Mouse (Mus musculus): ENCODE measurements at regions not wholly inside any gene's neighbourhood (a gene's known extent, or its start where the extent isn't known, plus 50 kb on each side); places are given as distances from the start of the nearest gene placed in this dataset.
"Not testable (repeated sequence)": the region's sequence is repeated elsewhere in the genome, so short reads cannot be mapped to it uniquely, and the experiment has no call there.

DNA sequence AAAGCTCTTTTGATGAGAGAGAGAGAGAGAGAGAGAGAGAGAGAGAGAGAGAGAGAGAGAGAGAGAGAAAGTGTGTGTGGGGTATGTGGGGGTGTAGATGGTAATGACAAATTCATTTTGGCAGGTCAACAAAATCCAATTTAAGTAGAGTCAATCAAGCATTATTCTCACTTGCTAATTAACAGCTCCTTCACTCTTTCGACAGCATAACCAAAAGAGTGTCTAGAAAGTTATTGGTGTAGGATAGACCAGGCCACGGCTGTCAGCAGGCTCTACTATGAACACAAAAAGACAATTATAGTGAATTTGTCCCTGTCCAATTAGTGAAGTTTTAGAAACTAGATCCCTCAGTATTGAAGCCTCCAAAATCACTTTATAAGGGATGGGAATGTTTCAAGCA lies 378.2 kb downstream of the Pcdh20 start:
- H3K4me2 ChIP-seq (replicated peaks) = no peak overlapping the region
- H3K9me3 ChIP-seq = no peaks in the 10 kb centered on the region
- H3K27me3 ChIP-seq = no peaks in the 10 kb centered on the region
- no peak overlapping the region for H3K9ac ChIP-seq (replicated peaks)
- no peaks in the 10 kb centered on the region for H3K36me3 ChIP-seq
- 79% methylated on average over 2 of the region's 2 CpGs for WGBS
- no peaks in the 10 kb centered on the region for H3K4me1 ChIP-seq
- no peak overlapping the region for H3K27ac ChIP-seq (replicated peaks)
- no peak overlapping the region for H3K4me3 ChIP-seq
- ATAC-seq (ENCODE audit: low FRiP score, low read depth) = peak; percentile 52; the same call in 1 of the 2 replicates

DNA sequence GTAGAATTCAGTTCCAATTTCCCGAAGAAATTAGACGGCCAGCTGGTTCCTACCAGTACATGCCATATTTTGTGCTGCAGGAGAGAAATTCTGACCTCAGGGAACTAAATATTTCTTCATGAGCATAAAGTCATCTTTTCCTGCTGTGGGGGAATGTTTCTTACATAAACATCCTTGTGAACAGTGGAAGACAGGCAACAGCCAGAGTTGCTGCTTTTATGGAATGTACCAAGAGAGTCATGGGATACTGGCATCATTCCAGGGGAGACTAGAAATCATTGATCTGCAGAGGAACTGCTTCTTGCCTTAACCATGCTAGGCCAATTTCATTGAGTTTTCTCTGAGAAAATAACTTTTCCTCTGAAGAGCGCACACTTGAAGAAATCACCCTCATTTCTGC lies 386.3 kb downstream of the Pcdh20 start:
- 84% methylated on average over 3 of the region's 3 CpGs for WGBS
- no peaks in the 10 kb centered on the region for H3K4me1 ChIP-seq
- H3K27ac ChIP-seq (replicated peaks) = no peak overlapping the region
- H3K9ac ChIP-seq (replicated peaks) = no peak overlapping the region
- H3K36me3 ChIP-seq = no peaks in the 10 kb centered on the region
- H3K9me3 ChIP-seq = no peaks in the 10 kb centered on the region
- no peak overlapping the region for H3K4me2 ChIP-seq (replicated peaks)
- H3K27me3 ChIP-seq = no peaks in the 10 kb centered on the region
- ATAC-seq (ENCODE audit: low FRiP score, low read depth) = no peak
- no peak overlapping the region for H3K4me3 ChIP-seq

DNA sequence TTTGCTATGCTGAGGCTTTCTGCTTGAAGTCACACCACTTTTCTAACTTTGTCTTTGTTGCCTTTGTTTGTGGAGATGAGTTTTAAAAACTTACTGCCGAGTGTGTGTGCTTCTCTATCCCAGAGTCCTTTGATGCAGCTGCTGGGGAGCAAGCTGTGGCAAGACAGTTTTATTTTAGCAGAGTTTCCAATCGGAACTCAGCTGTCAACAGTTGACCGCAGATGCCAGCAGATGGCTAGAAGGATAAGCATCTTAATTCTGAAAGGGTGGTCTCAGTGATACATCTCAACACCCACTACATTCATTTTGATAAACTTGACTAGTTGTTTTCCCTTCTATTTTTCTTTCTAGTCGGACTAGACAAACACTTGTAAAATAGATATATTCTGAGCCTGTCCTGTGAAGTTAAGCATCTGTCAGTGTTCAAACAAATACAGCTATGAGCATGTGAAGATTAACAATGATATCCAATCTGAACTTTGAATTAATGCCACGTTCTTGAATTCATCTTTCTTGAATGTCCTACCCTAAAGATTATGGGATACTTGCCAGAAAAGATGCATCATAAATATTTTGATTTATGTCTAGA lies 398.2 kb downstream of the Pcdh20 start:
- Histone ChIP-seq H3K27me3 (no peaks in the 10 kb centered on the region), H3K9ac (replicated peaks) (no peak overlapping the region), H3K9me3 (no peaks in the 10 kb centered on the region), H3K27ac (replicated peaks) (no peak overlapping the region), H3K36me3 (no peaks in the 10 kb centered on the region), H3K4me2 (replicated peaks) (no peak overlapping the region), H3K4me3 (no peak overlapping the region), H3K4me1 (no peaks in the 10 kb centered on the region)
- ATAC-seq (ENCODE audit: low FRiP score, low read depth) = no peak
- 68% methylated on average over 5 of the region's 5 CpGs for WGBS

DNA sequence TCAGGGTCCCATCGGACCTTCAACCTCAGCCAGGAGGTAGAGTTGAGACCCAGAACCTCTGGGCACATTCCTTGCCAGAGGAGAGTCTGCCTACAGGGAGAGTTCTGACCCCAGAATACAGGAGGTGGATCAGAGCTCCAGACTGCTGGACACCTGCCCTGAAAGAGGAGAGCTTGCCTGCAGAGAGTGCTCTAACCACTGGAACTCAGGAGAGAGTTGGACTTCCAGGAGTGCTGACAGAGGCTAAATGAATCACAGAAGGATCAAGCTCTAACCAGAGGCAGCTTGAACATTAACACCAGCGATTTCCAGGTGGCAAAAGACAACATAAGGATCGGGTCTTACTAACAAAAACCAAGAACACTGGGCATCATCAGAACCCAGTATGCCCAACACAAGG lies 423.6 kb downstream of the Pcdh20 start:
- WGBS = 91% methylated on average over 3 of the region's 3 CpGs
- not testable (repeated sequence) for H3K4me2 ChIP-seq (replicated peaks); H3K9me3 ChIP-seq

DNA sequence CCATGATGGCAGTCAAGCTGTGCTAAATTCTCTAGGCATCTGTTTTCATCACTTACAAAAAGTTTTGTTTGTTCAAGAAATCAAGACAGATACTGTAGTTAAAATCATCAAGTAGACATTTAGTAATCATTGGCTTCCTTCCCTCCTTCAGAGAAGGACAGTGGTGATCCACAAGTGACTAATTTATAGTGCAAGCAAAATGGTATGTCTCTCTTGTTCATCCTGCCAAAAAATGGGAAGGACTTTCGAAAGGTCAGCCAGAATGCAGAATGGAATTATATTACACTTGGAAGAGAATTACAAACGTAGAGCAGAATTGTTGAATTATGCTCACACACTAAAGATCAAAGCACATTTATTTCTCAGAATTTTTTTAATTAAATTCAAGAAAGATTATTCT lies 457.3 kb downstream of the Pcdh20 start:
- Histone ChIP-seq H3K4me1 (no peaks in the 10 kb centered on the region), H3K36me3 (no peaks in the 10 kb centered on the region), H3K9ac (replicated peaks) (no peak overlapping the region), H3K4me2 (replicated peaks) (no peak overlapping the region), H3K27me3 (no peaks in the 10 kb centered on the region), H3K4me3 (no peak overlapping the region), H3K9me3 (no peaks in the 10 kb centered on the region), H3K27ac (replicated peaks) (no peak overlapping the region)
- 77% methylated on average over 2 of the region's 2 CpGs for WGBS
- no peak for ATAC-seq (ENCODE audit: low FRiP score, low read depth)

More for the DNA sequence above, 423.6 kb downstream of the Pcdh20 start:
- ATAC-seq (ENCODE audit: low FRiP score, low read depth); H3K27ac ChIP-seq (replicated peaks); H3K4me3 ChIP-seq; H3K4me1 ChIP-seq; H3K36me3 ChIP-seq; H3K9ac ChIP-seq (replicated peaks); H3K27me3 ChIP-seq: not testable (repeated sequence)

DNA sequence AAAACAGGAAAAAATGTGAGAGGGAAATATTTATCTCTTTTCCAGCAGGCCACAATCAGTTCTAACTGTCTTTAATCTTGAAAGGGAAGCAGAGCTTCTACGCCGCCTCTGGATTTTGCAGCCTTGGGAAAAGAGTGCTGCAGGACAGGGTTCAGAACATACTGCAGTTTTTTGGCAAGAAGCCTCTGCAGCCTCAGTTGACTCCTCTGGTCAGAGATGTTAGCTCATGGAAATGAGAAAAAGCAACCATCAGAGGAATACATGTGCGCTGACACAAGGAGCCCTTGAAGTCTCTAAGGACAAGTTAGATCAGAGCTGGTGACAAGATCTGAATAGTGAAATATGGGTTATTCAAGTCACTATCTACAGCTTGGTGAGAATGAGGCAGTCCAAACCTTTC lies 458.0 kb downstream of the Pcdh20 start:
- WGBS = 92% methylated on average over 3 of the region's 3 CpGs
- H3K27ac ChIP-seq (replicated peaks) = no peak overlapping the region

DNA sequence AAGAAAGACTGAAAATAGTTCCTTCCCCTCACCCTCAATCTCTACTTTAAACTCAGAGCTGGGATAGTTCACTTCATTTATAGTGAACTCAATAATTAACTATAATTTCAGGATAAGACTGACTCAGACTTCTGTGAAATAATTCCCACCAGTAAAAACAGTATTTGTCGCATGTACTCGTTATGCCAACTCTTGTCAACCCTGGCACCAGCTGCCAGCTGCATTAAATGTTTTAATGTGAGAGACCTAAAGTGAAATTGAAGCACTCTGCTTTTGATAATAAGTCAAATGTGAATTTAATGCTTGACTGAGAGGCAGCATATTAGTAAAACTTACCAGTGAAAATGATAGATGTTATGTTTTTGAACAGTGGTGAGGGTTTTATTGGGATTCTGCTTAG lies 474.6 kb downstream of the Pcdh20 start:
- no peaks in the 10 kb centered on the region for H3K4me1 ChIP-seq
- H3K36me3 ChIP-seq = no peaks in the 10 kb centered on the region
- no peak overlapping the region for H3K9ac ChIP-seq (replicated peaks)
- no peak for ATAC-seq (ENCODE audit: low FRiP score, low read depth)
- no peaks in the 10 kb centered on the region for H3K27me3 ChIP-seq
- 91% methylated on average over 2 of the region's 2 CpGs for WGBS
- H3K4me3 ChIP-seq = no peak overlapping the region
- H3K4me2 ChIP-seq (replicated peaks) = no peak overlapping the region
- H3K9me3 ChIP-seq = no peaks in the 10 kb centered on the region
- H3K27ac ChIP-seq (replicated peaks) = no peak overlapping the region

More for the DNA sequence above, 458.0 kb downstream of the Pcdh20 start:
- Histone ChIP-seq H3K27me3 (no peaks in the 10 kb centered on the region), H3K9me3 (no peaks in the 10 kb centered on the region), H3K36me3 (no peaks in the 10 kb centered on the region), H3K4me3 (no peak overlapping the region), H3K9ac (replicated peaks) (no peak overlapping the region), H3K4me2 (replicated peaks) (no peak overlapping the region), H3K4me1 (no peaks in the 10 kb centered on the region)
- ATAC-seq (ENCODE audit: low FRiP score, low read depth) = no peak
